Mouse (Mus musculus) cortical plate, adult 2 months (tissue): ENCODE data around the gene Crip1. TPM values are rescaled to one million over a fixed set of nuclear protein-coding genes. Genes with fewer than 3 reads are reported as not detected.

Experiments used
- H3K27ac ChIP-seq: fragments of 200-500 bp; 2 replicates; pipeline ENCODE4 v1.5.1; 2012; ENCODE audit warnings: low read length, control low read depth, inconsistent platforms; ENCODE audit not compliant: insufficient read depth
- H3K4me1 ChIP-seq: fragments of 200-500 bp; 2 replicates; pipeline ENCODE4 v1.6.1; 2011; ENCODE audit warnings: low read length; ENCODE audit not compliant: control insufficient read depth, insufficient read depth
- H3K4me3 ChIP-seq: fragments of 200-500 bp; 2 replicates; pipeline ENCODE4 v1.5.1; 2011; ENCODE audit warnings: mild to moderate bottlenecking, low read length, control low read depth; ENCODE audit not compliant: insufficient read depth
- CTCF ChIP-seq: fragments of 200-500 bp; IDR thresholded peaks from 2 replicates; pipeline ENCODE4 v1.5.1; 2011; ENCODE audit warnings: mild to moderate bottlenecking, control low read depth, low read length; ENCODE audit not compliant: insufficient read depth; ENCODE audit errors: extremely low read depth
- POLR2A ChIP-seq: fragments of 200-500 bp; IDR thresholded peaks from 2 replicates; pipeline ENCODE4 v1.6.1; 2011; ENCODE audit warnings: mild to moderate bottlenecking, low read length, control low read depth; ENCODE audit not compliant: insufficient read depth; ENCODE audit errors: extremely low read depth
- polyA plus RNA-seq: library from polyadenylated mRNA; depleted of rRNA; stranded (reverse); fragments of >200 nt; gene quantifications from 2 replicates; pipeline ENCODE4 v1.2.3, GENCODE M21; 2012

Gene Crip1
- polyA plus RNA-seq, 1 experiment, result 70.7 TPM

GRCm38 (mm10) chr12:113138901-113139864, 6.9 kb upstream of the Crip1 start:
- peak overlapping the region; percentile 72 for H3K27ac ChIP-seq
- peaks cover 8% of the 10 kb centered on the region for H3K4me1 ChIP-seq
- no peak for TF ChIP-seq CTCF
- H3K4me3 ChIP-seq, result peak overlapping the region; percentile 93; the same call in 1 of the 2 replicates

GRCm38 (mm10) chr12:113139908-113140615, 6.1 kb upstream of the Crip1 start, which contains the start of gene Crip2:
TSS of gene Crip2 (plus strand) at chr12:113140236.
- TF ChIP-seq POLR2A (peak; percentile 58; the same call in 1 of the 2 replicates), CTCF (no peak)
- H3K27ac ChIP-seq, result peak within 1 kb of the TSS; percentile 89
- H3K4me3 ChIP-seq, result peak within 1 kb of the TSS; percentile 93
- peaks cover 8% of the 10 kb centered on the region for H3K4me1 ChIP-seq

DNA sequence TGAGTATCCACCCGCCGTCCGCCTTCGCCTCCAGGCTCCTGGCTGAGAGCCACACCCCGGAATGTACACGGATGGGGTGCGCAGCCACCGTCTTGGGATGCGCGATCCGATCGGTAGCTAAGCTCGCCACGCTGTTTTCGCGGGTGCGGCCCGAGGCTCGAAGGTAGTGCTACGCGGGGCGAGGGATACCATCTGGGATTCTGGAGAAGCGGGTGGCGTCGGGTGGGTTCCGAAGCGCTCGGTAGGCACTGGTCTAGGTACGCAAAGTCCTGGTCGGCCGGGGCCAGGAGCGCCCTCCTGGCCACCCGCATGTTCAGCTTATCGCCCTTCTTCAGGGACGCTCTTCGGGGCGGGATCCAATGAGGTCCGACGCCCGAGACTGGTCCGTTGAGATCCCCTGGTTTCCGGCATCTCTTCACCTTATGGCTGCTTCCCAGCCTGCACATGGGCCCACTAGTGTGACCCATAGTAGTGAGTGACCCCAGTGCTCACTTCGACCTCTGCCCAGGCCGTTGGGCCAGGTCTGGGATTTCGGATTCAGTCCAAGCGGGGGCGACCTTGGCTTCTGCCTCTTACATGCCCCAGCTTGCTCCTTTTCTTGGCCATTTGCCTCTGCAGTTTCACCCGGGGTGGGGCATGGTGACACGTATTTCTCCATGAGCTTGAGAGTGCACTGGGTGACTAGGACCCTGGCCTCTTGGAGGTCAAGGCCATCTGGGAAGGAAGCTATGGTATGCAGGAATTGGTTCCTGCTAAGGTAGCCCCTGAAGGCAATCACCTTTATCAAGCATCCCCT, 5.3 kb upstream of the Crip1 start:
- Histone ChIP-seq H3K27ac (peak overlapping the region; percentile 63), H3K4me3 (peak overlapping the region; percentile 93), H3K4me1 (peaks cover 8% of the 10 kb centered on the region)
- TF ChIP-seq CTCF (no peak), POLR2A (no peak)

DNA sequence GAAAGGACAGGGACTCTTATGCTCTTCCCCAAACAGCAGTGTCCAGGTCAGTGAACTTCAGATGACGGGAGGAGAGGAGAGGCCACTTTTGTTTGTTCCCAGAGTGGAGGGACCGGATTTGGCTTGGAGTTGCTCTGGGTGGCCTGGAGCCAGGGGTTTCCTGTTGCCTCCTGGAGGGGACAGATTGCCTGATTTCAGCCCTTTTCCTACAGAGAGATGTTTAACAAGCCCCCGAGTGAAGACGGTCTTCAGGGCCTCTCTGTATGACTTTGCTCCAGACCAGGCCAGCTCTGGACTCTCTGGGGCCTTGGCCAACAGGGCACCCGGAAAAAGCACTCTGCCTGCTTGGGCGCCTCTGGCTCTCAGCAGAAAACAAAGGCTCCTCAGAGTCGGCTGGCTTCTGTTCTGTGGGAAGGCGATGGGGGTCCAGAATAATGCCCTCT, 4.6 kb upstream of the Crip1 start:
- Histone ChIP-seq H3K4me3 (peak overlapping the region; percentile 93), H3K27ac (peak overlapping the region; percentile 63), H3K4me1 (peaks cover 8% of the 10 kb centered on the region)
- TF ChIP-seq POLR2A (no peak), CTCF (no peak)

GRCm38 (mm10) chr12:113142021-113142975, 3.8 kb upstream of the Crip1 start:
- TF ChIP-seq CTCF (no peak), POLR2A (no peak)
- Histone ChIP-seq H3K4me1 (peaks cover 10% of the 10 kb centered on the region), H3K4me3 (peak overlapping the region; percentile 93), H3K27ac (peak overlapping the region; percentile 85)

DNA sequence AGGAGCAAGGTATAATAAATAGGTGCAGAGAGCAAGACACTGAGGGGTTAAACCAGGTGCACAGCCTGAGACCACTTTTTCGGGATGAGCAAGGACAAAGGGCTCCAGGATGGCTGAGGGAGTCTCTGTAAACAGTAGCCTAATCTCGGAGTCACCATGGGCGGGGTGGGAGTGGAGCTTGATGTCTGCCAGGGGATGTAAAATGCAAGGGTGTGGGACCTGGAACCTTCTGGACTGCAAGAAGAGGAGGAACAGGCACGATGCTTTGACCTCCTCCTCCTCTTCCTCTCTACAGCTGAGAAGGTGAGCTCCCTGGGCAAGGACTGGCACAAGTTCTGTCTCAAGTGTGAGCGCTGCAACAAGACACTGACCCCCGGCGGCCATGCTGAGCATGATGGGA, 3.0 kb upstream of the Crip1 start:
- peak overlapping the region; percentile 85 for H3K27ac ChIP-seq
- peak overlapping the region; percentile 93; the same call in 1 of the 2 replicates for H3K4me3 ChIP-seq
- peaks cover 10% of the 10 kb centered on the region for H3K4me1 ChIP-seq
- TF ChIP-seq POLR2A (no peak), CTCF (no peak)

GRCm38 (mm10) chr12:113144001-113144756, 1.9 kb upstream of the Crip1 start:
- Histone ChIP-seq H3K27ac (no peak overlapping the region), H3K4me3 (no peak overlapping the region), H3K4me1 (peaks cover 7% of the 10 kb centered on the region)
- peak; percentile 68 for TF ChIP-seq CTCF
- TF ChIP-seq POLR2A, result no peak

- TF ChIP-seq POLR2A (no peak), CTCF (no peak)
- no peak overlapping the region for H3K4me3 ChIP-seq
- H3K4me1 ChIP-seq, result peaks cover 1% of the 10 kb centered on the region; the same call in 1 of the 2 replicates
- H3K27ac ChIP-seq, result no peak overlapping the region
Observed at GRCm38 (mm10) chr12:113144886-113145285, 1.2 kb upstream of the Crip1 start.
